Mouse (Mus musculus): ENCODE data around the gene Decr2. TPM values are rescaled to one million over a fixed set of nuclear protein-coding genes. Genes with fewer than 3 reads are reported as not detected.
A peak's percentile ranks its signal among the peaks of the same experiment; 100 is the strongest.

Decr2 gene
- polyA plus RNA-seq, 1 experiment from 2014 or later: 40.1 TPM

DNA sequence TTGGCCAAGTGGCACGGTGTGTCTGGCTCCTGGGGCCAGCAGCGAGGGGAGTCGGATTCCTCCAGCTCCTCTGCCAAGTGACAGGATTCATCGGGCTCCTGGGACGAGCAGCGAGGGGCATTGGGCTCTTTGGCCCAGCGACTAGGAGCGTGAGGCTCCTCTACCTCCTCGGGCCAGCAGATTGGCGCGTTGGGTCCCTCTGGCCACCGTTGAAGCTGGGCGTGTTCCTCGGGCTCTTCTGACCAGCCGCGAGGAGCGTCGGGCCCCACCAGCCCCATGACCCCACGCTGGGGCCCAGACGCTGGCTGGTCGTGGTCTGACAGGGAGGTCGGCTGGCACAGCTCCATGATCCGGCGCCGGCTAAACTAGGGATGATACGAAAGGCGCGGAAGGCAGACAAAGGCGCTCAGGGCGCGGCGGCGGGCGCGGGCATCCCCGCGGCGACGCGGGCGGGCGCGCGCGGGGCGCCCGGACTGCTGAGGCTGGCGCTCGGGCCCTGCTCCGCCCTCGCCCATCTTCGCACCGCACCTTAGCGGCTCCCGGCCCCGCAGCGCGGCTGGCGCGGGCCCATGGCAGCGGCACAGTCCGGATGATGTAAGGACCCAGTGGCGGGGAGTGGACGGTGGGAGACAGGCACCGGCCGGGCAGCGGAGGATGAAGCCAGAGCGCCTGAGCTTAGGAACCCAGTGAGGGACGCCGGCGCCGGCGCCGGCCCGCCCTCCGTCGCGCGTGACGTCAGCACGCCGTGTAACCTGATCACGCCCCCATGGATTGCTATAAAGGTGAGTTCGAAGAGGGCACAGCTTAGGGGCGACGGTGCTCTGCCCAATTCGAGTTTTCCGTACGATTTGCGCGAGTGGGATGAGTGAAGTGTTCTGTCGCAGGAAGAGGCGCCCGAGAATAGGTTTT lies 21.1 kb downstream of the Decr2 start, which contains the start of gene Rab11fip3:
Gene Rab11fip3 (minus strand): TSS at position 725 of the 909 bp plus-strand sequence.
- ATAC-seq (replicated peaks; ENCODE audit: extremely low read depth, insufficient read depth, low FRiP score): peak; percentile 91
- under 1% methylated on average over 84 of the region's 94 CpGs for WGBS

GRCm38 (mm10) chr17:26068024-26068830 lies 21.9 kb downstream of the Decr2 start:
- under 1% methylated on average over 44 of the region's 44 CpGs for WGBS
- Histone ChIP-seq H3K27me3 (ENCODE audit: control insufficient read depth, insufficient read depth, low read length) (peaks cover 5% of the 10 kb centered on the region; the same call in 1 of the 2 replicates), H3K4me1 (ENCODE audit: control insufficient read depth, insufficient read depth, low read length) (peaks cover 38% of the 10 kb centered on the region), H3K36me3 (ENCODE audit: control insufficient read depth, insufficient read depth) (no peaks in the 10 kb centered on the region), H3K4me3 (ENCODE audit: low read length) (peak overlapping the region; percentile 78), H3K27ac (ENCODE audit: low read length) (peak overlapping the region; percentile 67; the same call in 1 of the 2 replicates), H3K9me3 (replicated peaks; ENCODE audit: control insufficient read depth, low read length) (no peaks in the 10 kb centered on the region), H3K9ac (ENCODE audit: low read length) (peak overlapping the region; percentile 90), H3K4me2 (ENCODE audit: low read depth, low read length) (peak overlapping the region; percentile 99)
- 0 out of 2 replicates have a peak, but pooled peaks have one; percentile 14 for ATAC-seq (replicated peaks; ENCODE audit: extremely low read depth, insufficient read depth, low FRiP score)

More for the DNA sequence above, 21.1 kb downstream of the Decr2 start, which contains the start of gene Rab11fip3:
- Histone ChIP-seq H3K4me2 (ENCODE audit: low read depth, low read length) (peak within 1 kb of the TSS; percentile 99), H3K27me3 (ENCODE audit: control insufficient read depth, insufficient read depth, low read length) (peaks cover 5% of the 10 kb centered on the region; the same call in 1 of the 2 replicates), H3K9me3 (replicated peaks; ENCODE audit: control insufficient read depth, low read length) (no peaks in the 10 kb centered on the region), H3K27ac (ENCODE audit: low read length) (peak within 1 kb of the TSS; percentile 67), H3K4me3 (ENCODE audit: low read length) (peak within 1 kb of the TSS; percentile 78), H3K9ac (ENCODE audit: low read length) (peak within 1 kb of the TSS; percentile 90), H3K36me3 (ENCODE audit: control insufficient read depth, insufficient read depth) (no peaks in the 10 kb centered on the region), H3K4me1 (ENCODE audit: control insufficient read depth, insufficient read depth, low read length) (peaks cover 38% of the 10 kb centered on the region)

GRCm38 (mm10) chr17:26066488-26067020 lies 23.6 kb downstream of the Decr2 start:
- H3K9me3 ChIP-seq (replicated peaks; ENCODE audit: control insufficient read depth, low read length): no peaks in the 10 kb centered on the region
- peak overlapping the region; percentile 78 for H3K4me3 ChIP-seq (ENCODE audit: low read length)
- H3K9ac ChIP-seq (ENCODE audit: low read length): no peak overlapping the region
- H3K27me3 ChIP-seq (ENCODE audit: control insufficient read depth, insufficient read depth, low read length): 0 out of 2 replicates have a peak, but pooled peaks cover 3% of the 10 kb centered on the region
- H3K4me1 ChIP-seq (ENCODE audit: control insufficient read depth, insufficient read depth, low read length): peaks cover 38% of the 10 kb centered on the region
- H3K4me2 ChIP-seq (ENCODE audit: low read depth, low read length): peak overlapping the region; percentile 99
- no peak overlapping the region for H3K27ac ChIP-seq (ENCODE audit: low read length)
- no peak for ATAC-seq (replicated peaks; ENCODE audit: extremely low read depth, insufficient read depth, low FRiP score)
- H3K36me3 ChIP-seq (ENCODE audit: control insufficient read depth, insufficient read depth): no peaks in the 10 kb centered on the region
- WGBS: 93% methylated on average over 7 of the region's 7 CpGs

GRCm38 (mm10) chr17:26064916-26065315 lies 25.2 kb downstream of the Decr2 start:
- peak overlapping the region; percentile 30; the same call in 1 of the 2 replicates for H3K4me2 ChIP-seq (ENCODE audit: low read depth, low read length)
- H3K9ac ChIP-seq (ENCODE audit: low read length): 0 out of 2 replicates have a peak overlapping the region, but pooled peaks have one; percentile 23
- peak overlapping the region; percentile 56; the same call in 1 of the 2 replicates for H3K27ac ChIP-seq (ENCODE audit: low read length)
- 63% methylated on average over 6 of the region's 6 CpGs for WGBS
- H3K27me3 ChIP-seq (ENCODE audit: control insufficient read depth, insufficient read depth, low read length): no peaks in the 10 kb centered on the region
- no peak overlapping the region for H3K4me3 ChIP-seq (ENCODE audit: low read length)
- peaks cover 34% of the 10 kb centered on the region for H3K4me1 ChIP-seq (ENCODE audit: control insufficient read depth, insufficient read depth, low read length)
- no peaks in the 10 kb centered on the region for H3K9me3 ChIP-seq (replicated peaks; ENCODE audit: control insufficient read depth, low read length)
- H3K36me3 ChIP-seq (ENCODE audit: control insufficient read depth, insufficient read depth): no peaks in the 10 kb centered on the region
- ATAC-seq (replicated peaks; ENCODE audit: extremely low read depth, insufficient read depth, low FRiP score): no peak

- Histone ChIP-seq H3K27ac (ENCODE audit: low read length) (no peak overlapping the region), H3K4me2 (ENCODE audit: low read depth, low read length) (no peak overlapping the region), H3K27me3 (ENCODE audit: control insufficient read depth, insufficient read depth, low read length) (no peaks in the 10 kb centered on the region), H3K36me3 (ENCODE audit: control insufficient read depth, insufficient read depth) (peaks cover 5% of the 10 kb centered on the region; the same call in 1 of the 2 replicates), H3K9ac (ENCODE audit: low read length) (no peak overlapping the region), H3K9me3 (replicated peaks; ENCODE audit: control insufficient read depth, low read length) (no peaks in the 10 kb centered on the region), H3K4me1 (ENCODE audit: control insufficient read depth, insufficient read depth, low read length) (no peaks in the 10 kb centered on the region; the same call in 1 of the 2 replicates), H3K4me3 (ENCODE audit: low read length) (no peak overlapping the region)
- 68% methylated on average over 9 of the region's 9 CpGs for WGBS
- no peak for ATAC-seq (replicated peaks; ENCODE audit: extremely low read depth, insufficient read depth, low FRiP score)
These were observed 32.2 kb downstream of the Decr2 start for GRCm38 (mm10) chr17:26057787-26058567.

- H3K27me3 ChIP-seq (ENCODE audit: control insufficient read depth, insufficient read depth, low read length): no peaks in the 10 kb centered on the region
- H3K9ac ChIP-seq (ENCODE audit: low read length): no peak overlapping the region
- no peak overlapping the region for H3K4me3 ChIP-seq (ENCODE audit: low read length)
- H3K4me1 ChIP-seq (ENCODE audit: control insufficient read depth, insufficient read depth, low read length): no peaks in the 10 kb centered on the region; the same call in 1 of the 2 replicates
- H3K27ac ChIP-seq (ENCODE audit: low read length): no peak overlapping the region
- H3K4me2 ChIP-seq (ENCODE audit: low read depth, low read length): no peak overlapping the region
- H3K36me3 ChIP-seq (ENCODE audit: control insufficient read depth, insufficient read depth): peaks cover 5% of the 10 kb centered on the region; the same call in 1 of the 2 replicates
- H3K9me3 ChIP-seq (replicated peaks; ENCODE audit: control insufficient read depth, low read length): no peaks in the 10 kb centered on the region
- ATAC-seq (replicated peaks; ENCODE audit: extremely low read depth, insufficient read depth, low FRiP score): no peak
- WGBS: 76% methylated on average over 8 of the region's 8 CpGs
These were observed 32.9 kb downstream of the Decr2 start for GRCm38 (mm10) chr17:26057278-26057677.

DNA sequence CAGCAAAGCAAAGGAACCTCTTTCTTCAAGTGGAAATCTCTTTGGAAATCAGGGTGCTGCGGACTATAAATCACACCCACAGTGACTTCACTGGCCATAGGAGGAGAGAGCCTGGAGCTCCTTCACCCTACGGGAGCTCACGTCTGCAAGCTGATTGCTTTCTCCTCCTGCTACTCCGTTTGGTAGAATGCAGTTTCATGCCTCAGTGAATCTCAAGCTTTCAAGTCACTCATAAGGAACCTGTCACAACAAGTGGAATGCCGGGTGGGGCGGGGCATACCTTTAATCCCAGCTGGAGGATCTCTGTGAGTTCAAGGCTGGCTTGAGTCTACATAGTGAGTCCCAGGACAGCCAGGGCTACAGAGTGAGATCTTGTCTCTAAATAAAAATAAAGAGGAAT lies 35.0 kb downstream of the Decr2 start:
- H3K4me3 ChIP-seq (ENCODE audit: low read length): no peak overlapping the region
- no peak for ATAC-seq (replicated peaks; ENCODE audit: extremely low read depth, insufficient read depth, low FRiP score)
- H3K4me2 ChIP-seq (ENCODE audit: low read depth, low read length): no peak overlapping the region
- no peak overlapping the region for H3K9ac ChIP-seq (ENCODE audit: low read length)
- no peak overlapping the region for H3K27ac ChIP-seq (ENCODE audit: low read length)
- no peaks in the 10 kb centered on the region for H3K9me3 ChIP-seq (replicated peaks; ENCODE audit: control insufficient read depth, low read length)
- H3K27me3 ChIP-seq (ENCODE audit: control insufficient read depth, insufficient read depth, low read length): no peaks in the 10 kb centered on the region
- peaks cover 5% of the 10 kb centered on the region; the same call in 1 of the 2 replicates for H3K36me3 ChIP-seq (ENCODE audit: control insufficient read depth, insufficient read depth)
- no peaks in the 10 kb centered on the region; the same call in 1 of the 2 replicates for H3K4me1 ChIP-seq (ENCODE audit: control insufficient read depth, insufficient read depth, low read length)
- WGBS: 78% methylated on average over 6 of the region's 6 CpGs
